Mouse (Mus musculus) mature B cell (primary cell): ENCODE results near the gene Nfib.

ENCODE experiments used
- in situ Hi-C: fragments of 300-500 bp; cut with MboI; formaldehyde crosslinking; loops from 2 replicates; pipeline ENCODE4 v1.14.3; 2019

Nfib gene

DNA sequence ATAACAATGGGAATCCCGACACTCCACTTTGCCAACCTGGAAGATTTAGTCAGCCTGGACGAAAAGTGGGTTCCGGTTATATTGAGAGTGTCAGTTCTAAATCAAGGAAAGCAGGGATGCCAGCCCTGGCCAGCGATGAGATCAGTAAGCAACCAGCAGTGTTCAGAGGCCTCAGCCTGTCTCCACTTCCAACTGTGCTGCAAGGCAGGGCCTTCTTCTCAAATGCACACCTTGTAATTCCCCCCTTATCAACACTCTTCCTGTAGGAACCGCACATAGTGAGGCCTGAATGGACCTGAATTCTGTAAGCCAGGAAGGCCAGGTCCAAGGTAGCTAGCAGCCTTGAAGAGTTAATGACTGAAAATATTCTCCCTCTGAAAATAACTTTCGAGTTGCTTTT is 239.4 kb downstream of the Nfib start:
- in situ Hi-C loops: no loop called here

DNA sequence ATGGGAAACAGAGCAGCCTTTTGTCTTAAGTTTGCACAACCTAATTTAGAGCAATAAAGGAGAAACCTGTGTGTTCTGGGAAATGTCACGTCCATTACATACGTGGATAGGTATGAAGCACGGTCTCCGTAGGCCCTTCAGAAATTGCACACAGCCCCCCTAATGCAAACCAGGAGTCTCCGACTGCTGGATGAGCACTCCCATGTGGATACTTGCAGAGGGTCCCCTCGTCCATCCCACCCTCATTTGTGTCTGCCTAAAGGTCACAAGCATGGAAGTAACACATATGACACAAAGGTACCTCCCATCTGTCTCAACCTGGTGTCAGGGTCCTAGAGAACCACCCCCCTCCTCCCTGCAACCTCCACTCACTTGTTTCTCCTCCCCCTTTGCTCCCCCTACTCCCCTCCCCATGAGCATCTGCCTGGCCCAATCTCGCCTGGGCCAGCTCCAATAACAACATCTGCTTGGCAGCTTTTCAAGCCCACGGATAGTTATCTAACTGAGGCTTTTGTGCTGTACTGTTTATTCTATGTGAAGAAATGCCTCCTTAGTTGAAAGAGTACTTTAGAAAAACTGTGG is 241.4 kb downstream of the Nfib start:
- in situ Hi-C loops: no loop called here

DNA sequence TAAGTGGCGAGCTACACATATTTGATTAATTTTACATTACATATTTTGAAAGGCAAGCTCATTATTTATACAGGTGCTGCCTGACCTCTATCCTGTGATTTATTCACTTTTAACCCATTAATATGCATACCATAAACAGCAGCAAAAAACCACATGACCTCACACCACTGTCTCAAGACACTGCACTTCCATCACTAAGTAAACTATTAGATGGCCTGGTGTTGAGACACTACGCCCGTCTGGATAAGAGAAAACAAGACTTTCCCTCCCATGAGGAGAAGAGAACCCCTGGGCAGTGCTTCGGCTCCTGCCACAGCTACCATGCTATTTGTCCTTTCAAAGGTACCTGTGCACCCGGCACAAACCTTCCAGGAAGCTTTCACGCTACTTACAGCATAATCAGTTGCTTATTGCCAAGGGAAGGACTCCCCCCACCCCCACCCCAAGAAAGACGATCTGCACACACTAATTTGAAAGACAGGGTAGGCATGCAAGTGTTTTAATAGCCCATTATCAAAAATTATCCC is 242.3 kb downstream of the Nfib start:
- in situ Hi-C loops: no loop called here

DNA sequence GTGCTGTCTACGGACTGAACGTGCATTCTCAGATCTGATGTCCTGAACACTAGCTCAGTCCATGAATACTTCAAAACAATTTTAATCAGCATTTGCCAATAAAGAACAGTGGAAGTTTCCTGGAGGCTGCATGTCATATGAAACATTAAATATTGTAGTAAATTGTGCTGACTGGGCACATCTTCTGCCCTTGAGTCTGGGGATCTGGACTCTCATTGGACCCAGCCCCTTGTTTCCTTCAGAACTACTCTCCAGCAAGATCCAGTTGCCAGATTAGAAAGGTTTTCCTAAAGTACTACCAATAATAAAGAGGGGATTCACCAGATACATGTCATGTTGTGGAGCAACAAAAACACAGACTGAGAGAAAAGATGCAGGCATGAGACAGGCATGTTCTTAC is 243.9 kb downstream of the Nfib start:
- in situ Hi-C loops: no loop called here

DNA sequence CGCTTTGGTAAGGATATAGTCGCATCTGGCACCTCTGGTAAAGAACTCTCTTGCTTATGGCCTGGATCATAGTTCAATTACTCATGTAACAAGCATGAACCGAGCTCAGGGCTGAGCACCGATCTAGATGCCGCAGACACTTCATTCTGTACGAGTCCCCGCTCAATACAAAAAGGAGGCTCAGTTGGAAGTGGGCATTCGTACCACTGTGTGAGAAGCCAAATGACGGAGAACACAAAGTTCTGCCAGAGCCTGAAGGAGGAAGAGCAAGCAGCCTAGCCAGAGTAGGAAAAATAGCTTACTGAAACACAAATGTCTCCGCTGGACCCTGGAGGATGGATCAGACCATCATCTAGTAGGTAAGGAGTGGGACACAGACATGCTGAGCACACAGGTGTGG is 246.7 kb downstream of the Nfib start:
- in situ Hi-C loops: no loop called here

DNA sequence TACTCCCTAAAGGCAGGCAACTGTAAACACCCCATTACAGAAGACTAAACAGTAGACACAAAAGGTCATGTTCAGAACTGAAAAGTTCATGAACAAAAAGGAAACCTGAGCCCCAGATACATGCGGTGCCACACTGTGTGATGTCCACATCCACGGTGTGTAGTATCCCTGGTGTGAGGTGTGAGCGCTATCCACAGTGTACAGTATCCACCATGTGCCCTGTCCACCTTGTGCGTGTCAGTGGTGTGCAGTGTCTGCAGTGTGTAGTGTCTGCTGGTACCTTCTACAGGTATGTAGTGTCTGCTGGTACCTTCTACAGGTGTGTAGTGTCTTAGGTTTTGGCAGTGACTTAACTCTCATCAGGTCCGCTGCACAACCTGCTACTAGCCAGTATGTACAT is 248.6 kb downstream of the Nfib start:
- in situ Hi-C loops: no loop called here

DNA sequence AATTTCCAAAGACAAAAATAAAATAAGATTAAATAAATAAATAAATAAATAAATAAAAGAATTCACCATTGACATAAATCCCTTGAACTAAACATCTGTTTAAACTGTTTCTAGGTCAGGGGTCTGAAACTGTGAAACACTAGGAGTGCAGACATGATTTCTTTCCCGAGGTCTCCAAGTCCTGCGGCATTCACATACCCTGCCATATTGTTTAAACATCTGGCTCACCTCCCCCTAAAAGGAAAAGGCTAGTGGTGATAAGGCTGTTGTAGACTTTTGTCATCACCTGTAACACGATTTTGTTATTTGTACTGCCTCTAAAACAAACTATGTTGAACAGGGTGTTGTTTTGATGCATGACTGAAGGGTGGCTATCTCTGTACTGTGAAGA is 249.2 kb downstream of the Nfib start:
- in situ Hi-C loops: no loop called here

DNA sequence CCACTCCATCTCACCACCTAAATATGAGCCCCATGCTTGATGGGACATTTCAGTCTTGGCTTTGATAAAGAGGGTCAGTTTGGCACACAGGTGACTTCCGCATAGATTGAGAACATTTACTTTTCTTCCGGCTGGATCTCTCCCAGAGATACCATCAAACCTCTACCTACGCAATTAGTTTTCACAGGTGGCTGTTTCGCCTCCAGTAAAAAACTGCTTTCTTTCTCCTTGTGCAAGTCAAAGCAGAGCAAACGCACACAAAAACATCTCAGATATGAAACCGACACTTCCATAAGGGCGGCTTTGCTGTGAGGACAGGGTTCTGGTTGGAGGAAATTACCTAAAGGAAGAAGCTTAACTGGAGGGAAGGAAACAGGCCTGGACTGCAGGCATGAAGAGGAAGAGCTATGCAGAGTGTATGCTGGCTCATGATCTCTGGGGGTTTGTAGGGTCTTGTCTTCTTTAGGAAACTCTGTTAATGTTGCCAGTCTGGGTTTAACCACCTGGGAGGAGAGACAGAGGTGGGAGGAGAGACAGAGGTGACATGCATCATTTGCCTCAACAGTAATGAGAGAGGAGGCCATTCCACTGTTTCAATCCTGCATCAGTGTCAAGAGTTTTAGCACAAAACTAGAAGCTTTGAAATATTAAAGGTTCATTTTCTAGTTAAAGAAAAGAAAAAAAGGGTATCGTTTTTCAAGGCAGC is 249.8 kb downstream of the Nfib start:
- in situ Hi-C loops: no loop called here

DNA sequence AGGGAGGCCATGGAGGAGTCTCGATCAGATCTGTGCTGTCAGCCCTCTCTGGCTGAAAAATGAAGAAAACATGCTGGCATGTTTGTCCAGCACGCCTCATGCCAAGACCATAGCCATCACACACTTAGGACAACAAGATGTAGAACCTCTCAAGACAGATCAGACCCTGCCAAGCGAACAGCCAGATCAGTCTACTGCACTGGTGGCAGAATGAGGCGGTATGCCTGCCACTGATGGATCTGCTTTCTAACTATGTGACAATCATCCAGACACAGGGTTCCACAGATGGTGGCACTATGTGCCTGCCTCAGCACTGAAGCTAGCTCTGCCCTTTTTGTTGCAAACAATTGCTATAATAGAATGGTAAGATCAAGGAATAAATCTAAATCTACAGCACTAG is 250.6 kb downstream of the Nfib start:
- in situ Hi-C loops: no loop called here

DNA sequence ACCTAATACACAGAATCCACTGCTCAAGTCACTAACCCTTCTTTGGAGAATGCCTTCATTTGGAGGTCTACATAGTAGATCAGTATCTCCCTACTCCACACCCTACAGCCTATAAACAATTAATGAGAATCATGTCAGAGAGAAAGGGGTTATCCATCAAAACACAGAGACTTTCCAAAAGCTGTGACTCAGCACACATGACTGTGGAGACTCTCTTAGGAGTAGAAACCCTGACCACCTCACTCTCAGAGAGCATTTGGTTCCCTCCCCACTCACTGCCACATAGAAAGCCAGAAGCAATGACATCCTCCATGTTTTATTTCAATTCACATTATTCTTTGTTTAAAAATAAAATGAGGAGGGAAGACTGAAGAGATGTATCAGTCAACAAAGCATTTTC is 252.2 kb downstream of the Nfib start:
- in situ Hi-C loops: no loop called here

DNA sequence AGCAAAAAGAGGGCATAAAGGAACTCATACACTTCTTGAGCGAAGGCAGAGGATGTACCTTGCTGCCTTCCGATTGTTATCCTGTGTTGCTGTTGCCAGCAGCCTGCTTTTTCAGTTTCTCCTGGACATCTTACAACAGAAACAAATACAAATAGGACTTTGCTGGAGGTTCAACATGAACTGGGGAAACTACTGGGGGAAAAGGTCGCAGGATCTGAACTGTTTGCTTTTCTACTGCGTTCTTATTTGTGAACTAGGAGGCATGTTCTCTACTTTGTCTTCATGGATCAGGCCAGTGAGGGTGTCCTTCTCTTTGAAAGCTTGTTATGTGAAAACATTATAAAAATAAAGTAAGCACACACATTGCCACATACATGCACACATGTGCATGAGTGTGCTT is 252.6 kb downstream of the Nfib start:
- in situ Hi-C loops: no loop called here

DNA sequence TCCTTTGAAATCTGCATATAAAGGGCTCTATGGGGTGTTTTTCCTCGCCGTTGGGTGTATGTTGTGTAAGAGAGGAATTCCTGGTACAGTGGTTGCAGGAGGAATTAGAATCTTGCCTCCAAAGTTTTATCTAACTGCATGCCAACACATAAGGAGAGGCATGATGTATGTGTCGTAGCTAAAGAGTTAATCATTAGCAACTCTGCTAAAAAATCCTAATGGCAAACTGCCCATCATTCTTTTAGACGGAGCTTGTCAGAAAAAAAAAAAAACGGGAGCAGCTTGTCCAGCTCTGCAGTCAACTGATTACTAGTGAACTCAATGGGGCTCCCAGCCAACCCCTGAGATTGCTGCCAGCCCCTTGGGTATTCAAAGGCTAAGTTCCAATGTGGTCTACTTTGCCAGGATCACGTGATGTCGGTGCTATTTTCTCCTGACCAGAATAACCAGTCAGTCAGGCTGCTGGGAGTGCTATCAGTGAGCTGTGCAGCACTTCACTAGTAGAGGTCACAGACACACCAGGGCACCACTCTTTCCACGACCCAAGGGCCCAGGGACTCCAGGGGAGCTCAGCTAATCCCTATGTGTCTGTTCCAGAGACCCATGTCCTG is 258.4 kb downstream of the Nfib start:
- in situ Hi-C loops: no loop called here

DNA sequence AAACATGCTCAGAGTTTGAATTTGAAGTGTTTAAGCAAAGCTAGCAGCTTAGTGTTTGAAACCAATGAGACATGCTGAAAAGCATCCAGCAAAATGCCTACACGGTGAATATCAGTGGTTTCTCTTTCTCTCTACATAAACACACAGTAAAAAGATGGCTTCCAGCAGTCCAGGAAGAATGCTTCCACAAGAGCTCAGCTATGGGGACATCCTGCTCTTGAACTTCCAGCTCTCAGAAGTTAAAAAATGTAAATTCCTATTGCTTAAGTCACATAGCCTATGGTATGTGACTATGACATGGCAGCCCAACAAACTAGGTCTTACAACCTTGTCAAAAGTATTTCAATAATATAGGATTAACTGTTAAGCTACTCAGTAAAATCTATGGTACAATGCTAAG is 261.5 kb downstream of the Nfib start:
- in situ Hi-C loops: no loop called here

DNA sequence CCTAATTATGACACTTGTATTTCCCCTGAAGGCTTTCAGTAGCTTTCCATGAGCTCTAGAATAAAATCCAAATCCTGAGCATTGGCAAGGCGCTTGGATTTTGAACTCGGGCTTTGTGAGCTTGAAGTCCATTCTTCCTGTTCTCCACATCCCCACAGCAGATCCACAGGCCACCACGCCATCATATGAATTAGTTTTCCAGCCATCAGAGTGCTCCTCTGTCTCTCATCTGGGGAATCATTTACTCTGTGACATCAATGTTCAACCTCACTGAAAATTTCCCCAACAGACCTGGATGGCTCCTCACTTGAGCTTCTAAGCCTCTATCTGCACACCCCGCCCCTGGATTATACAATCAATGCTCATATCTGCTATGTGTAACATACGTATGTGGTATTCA is 262.1 kb downstream of the Nfib start:
- in situ Hi-C loops: no loop called here

DNA sequence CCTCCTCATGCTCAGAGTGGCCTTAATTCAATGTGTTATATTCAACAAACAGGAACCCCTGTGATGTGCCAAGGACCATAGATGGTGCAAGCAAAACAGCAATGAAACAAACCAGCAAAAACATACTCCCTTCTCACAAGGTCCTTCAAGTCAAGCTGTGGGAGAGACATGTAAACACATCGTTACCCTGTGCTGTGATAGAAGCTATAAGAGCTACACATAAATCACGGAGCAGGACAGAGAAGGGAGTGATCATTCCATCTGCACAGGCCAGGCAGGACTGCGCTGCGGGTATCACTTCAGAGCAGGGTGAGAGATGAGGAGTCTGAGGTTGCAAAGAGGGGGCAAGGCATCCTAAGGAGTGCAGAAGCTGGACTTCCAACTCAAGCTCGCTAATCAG is 262.5 kb downstream of the Nfib start:
- in situ Hi-C loops: no loop called here

DNA sequence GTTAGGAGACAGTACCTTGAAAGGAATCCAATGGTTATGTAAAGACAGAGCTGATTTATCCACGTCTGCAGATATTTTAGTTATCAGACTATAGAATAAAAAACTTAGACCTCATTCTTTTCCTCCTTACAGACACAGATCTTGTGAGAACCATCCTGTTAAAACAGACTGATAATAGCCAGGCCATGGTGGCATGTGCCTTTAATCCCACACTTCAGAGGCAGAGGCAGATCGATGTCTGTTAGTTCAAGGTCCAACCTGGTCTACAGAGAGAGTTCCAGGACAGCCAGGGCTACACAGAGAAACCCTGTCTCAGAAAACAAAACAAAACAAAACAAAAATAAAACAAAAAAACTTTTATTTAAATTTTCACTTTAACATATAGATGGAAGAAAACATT is 264.9 kb downstream of the Nfib start:
- in situ Hi-C loops: no loop called here

DNA sequence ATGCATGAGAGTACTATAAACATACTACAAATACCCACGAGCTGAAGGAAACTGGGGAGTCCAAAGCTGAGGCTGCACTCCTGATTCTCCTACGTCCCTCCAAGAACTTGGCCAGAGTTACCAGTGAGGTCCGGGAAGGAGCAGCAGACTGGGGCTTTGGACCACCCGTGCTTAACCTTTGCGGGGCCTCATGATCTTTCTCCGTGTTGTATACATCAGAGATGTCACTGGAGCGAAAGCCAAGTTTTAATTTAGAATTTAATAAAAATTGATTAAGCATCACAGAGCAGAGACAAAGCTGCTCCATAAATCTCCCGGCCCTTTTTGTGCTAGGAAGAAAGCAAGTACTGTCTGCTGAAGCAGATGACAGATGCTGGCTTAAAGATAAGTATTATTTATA is 265.7 kb downstream of the Nfib start:
- in situ Hi-C loops: no loop called here

DNA sequence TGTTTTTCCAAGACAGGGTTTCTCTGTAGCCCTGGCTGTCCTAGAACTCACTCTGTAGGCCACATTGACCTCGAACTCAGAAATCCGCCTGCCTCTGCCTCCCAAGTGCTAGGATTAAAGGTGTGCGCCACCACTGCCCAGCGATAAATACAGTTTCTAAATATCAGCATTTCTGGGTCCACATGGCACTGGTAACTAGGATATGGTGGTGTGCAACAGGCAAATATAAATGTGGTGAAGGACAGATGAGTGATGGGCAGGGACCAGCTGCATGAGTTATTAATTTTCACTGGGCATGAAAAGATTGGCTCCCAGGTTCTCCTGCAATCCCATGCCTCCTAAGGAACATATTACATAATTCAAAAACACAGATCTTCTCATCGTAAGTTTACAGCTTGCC is 266.9 kb downstream of the Nfib start:
- in situ Hi-C loops: no loop called here

DNA sequence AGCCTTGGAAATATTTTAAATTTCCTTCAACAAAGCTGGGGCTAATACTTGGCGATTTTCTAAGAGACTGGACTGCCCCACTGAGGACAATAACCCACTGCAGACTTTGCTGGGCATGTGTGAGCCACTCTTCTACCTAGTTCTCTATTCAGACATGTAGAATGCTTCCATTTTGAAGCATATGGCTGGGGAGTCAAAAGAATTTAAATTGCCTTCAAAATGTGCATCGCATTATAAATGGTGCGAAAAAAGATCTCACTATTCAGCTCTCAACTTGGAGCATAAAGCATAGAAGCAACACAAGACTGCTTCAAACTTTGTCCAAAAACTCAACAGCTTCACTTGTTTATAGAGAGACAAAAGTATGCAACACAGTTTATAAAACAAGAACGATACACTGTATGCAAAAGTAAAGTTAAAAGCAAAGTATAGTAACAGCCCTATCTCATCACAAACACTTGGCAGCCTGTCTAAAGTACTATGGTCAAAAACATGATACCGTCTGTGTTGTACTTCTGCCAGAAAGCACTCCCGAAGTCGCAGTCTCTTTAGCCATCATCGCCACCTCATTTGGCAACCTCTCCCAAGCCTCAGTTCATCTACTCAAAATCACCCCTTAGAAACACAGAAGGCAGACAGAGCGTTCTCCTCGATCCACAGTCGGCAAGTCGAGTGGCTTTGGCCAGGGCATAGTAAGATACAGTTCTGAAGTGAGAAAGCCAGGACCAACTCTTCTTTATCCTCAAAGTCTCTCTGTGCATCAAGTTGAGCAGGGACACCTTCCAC is 267.8 kb downstream of the Nfib start:
- in situ Hi-C loops: no loop called here

DNA sequence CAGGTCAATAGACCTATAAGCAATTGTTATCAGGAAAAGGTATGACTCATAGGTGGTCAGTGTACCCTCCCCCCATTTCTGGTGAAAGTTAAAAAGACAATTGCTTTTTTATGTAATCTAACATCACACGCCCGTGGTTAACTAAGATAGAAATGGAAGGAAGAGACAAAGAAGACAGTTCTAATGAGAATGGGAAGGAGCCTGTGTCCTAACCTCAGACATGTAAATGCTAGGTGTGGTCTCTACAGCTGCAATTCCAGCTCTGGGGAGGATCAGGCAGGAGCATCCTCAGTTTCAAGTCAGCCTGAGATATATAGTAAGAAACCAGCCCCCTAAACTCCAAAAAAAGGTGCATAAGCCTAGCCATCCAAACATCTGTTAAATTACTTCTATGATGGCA is 268.9 kb downstream of the Nfib start:
- in situ Hi-C loops: no loop called here

DNA sequence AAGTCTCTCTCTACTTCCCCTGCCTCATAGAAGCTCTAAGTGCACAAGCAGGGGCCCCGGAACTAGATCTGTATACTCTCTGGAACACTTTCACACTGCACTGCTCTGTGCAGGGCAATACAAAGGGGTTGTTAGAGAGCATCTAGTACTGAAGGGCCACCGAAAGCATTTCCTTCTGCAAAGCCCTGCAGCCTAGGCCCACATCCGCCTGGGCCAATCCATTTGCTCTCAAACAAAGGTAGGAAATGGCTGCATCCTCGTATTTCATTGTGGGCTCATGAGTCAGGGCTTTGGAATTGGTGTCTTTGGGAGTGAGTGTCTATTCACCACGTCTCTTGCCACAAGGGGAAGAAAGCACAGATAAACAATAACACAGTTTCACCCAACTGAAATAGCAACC is 269.8 kb downstream of the Nfib start:
- in situ Hi-C loops: no loop called here

DNA sequence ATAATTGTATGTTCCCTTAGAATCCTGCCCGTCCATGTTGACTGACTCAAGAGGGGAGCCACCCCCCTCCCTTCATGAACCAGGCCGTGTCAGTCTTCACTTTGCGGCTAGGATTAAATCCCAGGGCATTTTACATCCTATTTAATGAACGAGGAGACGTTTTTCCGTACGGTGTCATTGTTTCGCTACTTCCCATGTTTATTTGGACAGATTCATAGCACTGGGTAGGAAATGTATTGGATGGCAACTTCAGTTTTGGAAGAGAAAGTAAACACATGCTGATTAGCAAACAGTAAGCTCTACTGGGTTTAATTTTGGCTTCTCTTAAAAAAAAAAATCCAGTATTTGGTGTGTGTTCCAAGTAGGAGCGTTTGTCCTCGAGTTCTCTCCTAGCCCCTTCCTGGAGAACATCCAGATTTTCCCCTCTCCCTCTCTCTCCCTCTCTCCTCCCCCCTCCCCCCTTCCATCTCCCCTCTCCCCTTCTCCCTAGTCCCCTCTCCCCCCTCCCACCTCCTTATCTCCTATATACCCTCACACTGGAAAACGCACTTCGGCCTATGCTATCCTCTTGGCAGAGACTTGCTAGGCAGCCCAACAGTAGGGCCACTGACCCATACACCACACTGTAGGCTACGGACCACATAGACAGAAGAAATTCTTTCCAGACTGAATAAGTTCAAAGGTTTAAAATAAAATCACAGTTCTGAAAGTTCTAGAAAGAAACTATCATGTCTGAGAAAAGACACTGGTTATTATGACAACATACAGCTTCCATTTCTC is 271.4 kb downstream of the Nfib start:
- in situ Hi-C loops: no loop called here
